Mouse (Mus musculus) CH12.LX (cell line): Measurements from ENCODE around the gene Enkd1. TPM values are rescaled to one million over a fixed set of nuclear protein-coding genes. Genes with fewer than 3 reads are reported as not detected.

Experiments used
- DNase-seq: peaks from one replicate; pipeline ENCODE4 v3.0.0-alpha.2; 2013; ENCODE audit errors: extremely low read depth
- H3K27ac ChIP-seq: 2 replicates; pipeline ENCODE4 v1.5.1; 2012; ENCODE audit warnings: low read depth, mild to moderate bottlenecking, control low read depth, moderate library complexity; ENCODE audit not compliant: insufficient read depth
- H3K27me3 ChIP-seq: replicated peaks from 2 replicates; pipeline ENCODE3; 2012; ENCODE audit warnings: inconsistent platforms
- H3K36me3 ChIP-seq, 2 experiments: replicated peaks in 1 of 2; 2 replicates each; pipeline versions ENCODE3 to v1.6.1; 2012; ENCODE audit warnings: inconsistent platforms in 1 of 2, low read length in 1 of 2, mild to moderate bottlenecking in 1 of 2, mixed read lengths in 1 of 2, moderate library complexity in 1 of 2; ENCODE audit not compliant: control insufficient read depth in 1 of 2, insufficient read depth in 1 of 2
- H3K4me1 ChIP-seq, 2 experiments: 2 replicates each; pipeline ENCODE4 v1.6.1; 2012; ENCODE audit warnings: inconsistent platforms in 1 of 2, moderate library complexity in 1 of 2; ENCODE audit not compliant: insufficient read depth in 2 of 2, control insufficient read depth in 1 of 2
- H3K4me2 ChIP-seq: 2 replicates; pipeline ENCODE4 v1.6.1; 2012; ENCODE audit warnings: low read depth, mild to moderate bottlenecking, control low read depth; ENCODE audit not compliant: poor library complexity, insufficient read depth, severe bottlenecking
- H3K4me3 ChIP-seq, 3 experiments: fragments of 150-350 bp in 1 of 3; sonication (generic) in 1 of 3; replicated peaks in 1 of 3; 2 replicates each; pipeline versions ENCODE3 to v1.5.1; 2011 to 2012; ENCODE audit warnings: low read depth in 2 of 3, low read length in 2 of 3, mild to moderate bottlenecking in 2 of 3, moderate library complexity in 2 of 3, control low read depth in 1 of 3, improper control_type of control experiment in 1 of 3, inconsistent platforms in 1 of 3, mixed read lengths in 1 of 3; ENCODE audit not compliant: poor library complexity in 1 of 3
- H3K79me2 ChIP-seq: replicated peaks from 2 replicates; pipeline ENCODE4 v1.6.1; 2012; ENCODE audit warnings: mild to moderate bottlenecking, moderate library complexity; ENCODE audit not compliant: control insufficient read depth, poor library complexity, insufficient read depth, severe bottlenecking; ENCODE audit errors: extremely low read depth
- H3K9ac ChIP-seq: 2 replicates; pipeline ENCODE4 v1.6.1; 2012; ENCODE audit warnings: low read depth, mild to moderate bottlenecking, control low read depth, moderate library complexity; ENCODE audit not compliant: insufficient read depth
- H3K9me3 ChIP-seq: replicated peaks from 2 replicates; pipeline ENCODE3; 2012; ENCODE audit warnings: low read length, inconsistent platforms, mixed read lengths
- BHLHE40 ChIP-seq: IDR thresholded peaks from 2 replicates; pipeline ENCODE4 v1.6.1; 2011; ENCODE audit warnings: mild to moderate bottlenecking, low read depth, low read length, improper control_type of control experiment
- CTCF ChIP-seq, 2 experiments: IDR thresholded peaks in 1 of 2; conservative IDR thresholded peaks in 1 of 2; 2 replicates each; pipeline ENCODE4 v1.5.1; 2011 to 2012; ENCODE audit warnings: low read depth in 2 of 2, low read length in 2 of 2, improper control_type of control experiment in 1 of 2, inconsistent platforms in 1 of 2, mild to moderate bottlenecking in 1 of 2, moderate library complexity in 1 of 2
- ELF1 ChIP-seq: IDR thresholded peaks from 2 replicates; pipeline ENCODE4 v1.6.1; 2014; ENCODE audit warnings: low read depth, mild to moderate bottlenecking, inconsistent platforms, low read length, improper control_type of control experiment
- GABPA ChIP-seq: IDR thresholded peaks from 2 replicates; pipeline ENCODE4 v1.6.1; 2012; ENCODE audit warnings: low read depth, low read length, improper control_type of control experiment, inconsistent platforms; ENCODE audit not compliant: insufficient replicate concordance
- IRF4 ChIP-seq: IDR thresholded peaks from 2 replicates; pipeline ENCODE4 v1.6.1; 2014; ENCODE audit warnings: low read depth, mild to moderate bottlenecking, inconsistent platforms, low read length, improper control_type of control experiment
- KAT2A ChIP-seq: IDR thresholded peaks from 2 replicates; pipeline ENCODE4 v1.6.1; 2012; ENCODE audit warnings: low read length, improper control_type of control experiment, inconsistent platforms; ENCODE audit not compliant: insufficient replicate concordance
- MAFK ChIP-seq: IDR thresholded peaks from 2 replicates; pipeline ENCODE4 v1.6.1; 2011; ENCODE audit warnings: low read length, improper control_type of control experiment; ENCODE audit not compliant: insufficient replicate concordance
- MAX ChIP-seq: IDR thresholded peaks from 2 replicates; pipeline ENCODE4 v1.6.1; 2011; ENCODE audit warnings: low read length, improper control_type of control experiment
- MYC ChIP-seq: IDR thresholded peaks from 2 replicates; pipeline ENCODE4 v1.6.1; 2011; ENCODE audit warnings: low read depth, mild to moderate bottlenecking, improper control_type of control experiment, low read length
- NRF1 ChIP-seq: IDR thresholded peaks from 2 replicates; pipeline ENCODE4 v1.6.1; 2014; ENCODE audit warnings: low read depth, mild to moderate bottlenecking, inconsistent platforms, low read length, improper control_type of control experiment, moderate library complexity
- PAX5 ChIP-seq: IDR thresholded peaks from 2 replicates; pipeline ENCODE4 v1.6.1; 2012; ENCODE audit warnings: low read length, inconsistent platforms, mixed read lengths
- RAD21 ChIP-seq: IDR thresholded peaks from 2 replicates; pipeline ENCODE4 v1.6.1; 2011; ENCODE audit warnings: low read depth, mild to moderate bottlenecking, low read length, improper control_type of control experiment, moderate library complexity
- SIN3A ChIP-seq: IDR thresholded peaks from 2 replicates; pipeline ENCODE4 v1.6.1; 2012; ENCODE audit warnings: low read length, improper control_type of control experiment, inconsistent platforms
- SMC3 ChIP-seq: IDR thresholded peaks from 2 replicates; pipeline ENCODE4 v1.6.1; 2011; ENCODE audit warnings: low read depth, low read length, improper control_type of control experiment
- TBP ChIP-seq: conservative IDR thresholded peaks from 2 replicates; pipeline ENCODE4 v1.6.1; 2011; ENCODE audit warnings: low read depth, low read length, improper control_type of control experiment
- TCF12 ChIP-seq: IDR thresholded peaks from 2 replicates; pipeline ENCODE4 v1.6.1; 2014; ENCODE audit warnings: low read depth, mild to moderate bottlenecking, inconsistent platforms, low read length, improper control_type of control experiment
- UBTF ChIP-seq: IDR thresholded peaks from 2 replicates; pipeline ENCODE4 v1.6.1; 2012; ENCODE audit warnings: low read depth, mild to moderate bottlenecking, inconsistent platforms, low read length, improper control_type of control experiment, moderate library complexity
- USF2 ChIP-seq: conservative IDR thresholded peaks from 2 replicates; pipeline ENCODE4 v1.6.1; 2011; ENCODE audit warnings: low read depth, low read length, improper control_type of control experiment
- ZC3H11A ChIP-seq: IDR thresholded peaks from 2 replicates; pipeline ENCODE4 v1.6.1; 2012; ENCODE audit warnings: low read depth, mild to moderate bottlenecking, inconsistent platforms, low read length, improper control_type of control experiment
- ZKSCAN1 ChIP-seq: IDR thresholded peaks from 2 replicates; pipeline ENCODE4 v1.6.1; 2012; ENCODE audit warnings: low read depth, inconsistent platforms, low read length, improper control_type of control experiment, borderline replicate concordance
- ZNF384 ChIP-seq: IDR thresholded peaks from 2 replicates; pipeline ENCODE4 v1.6.1; 2012; ENCODE audit warnings: low read depth, low read length, improper control_type of control experiment, inconsistent platforms
- dilution Hi-C: fragments of 300-500 bp; cut with MboI; formaldehyde crosslinking; loops from 2 replicates; pipeline ENCODE4 v1.14.3; 2020; ENCODE audit warnings: low sequenced_read_pairs; ENCODE audit not compliant: extremely low pct_unique_long_range_greater_than_20kb, extremely low pct_ligation_motif_present
- in situ Hi-C: fragments of 300-500 bp; cut with MboI; formaldehyde crosslinking; loops from 3 replicates; pipeline ENCODE4 v1.14.3; 2019; ENCODE audit warnings: low sequenced_read_pairs, low pct_ligation_motif_present, low pct_unique_long_range_greater_than_20kb, mixed read lengths
- polyA plus RNA-seq: library from polyadenylated mRNA; unstranded; fragments of >175 nt; gene quantifications from 2 replicates; pipeline ENCODE4 v1.2.1, GENCODE M21; 2012; ENCODE audit warnings: low read depth; ENCODE audit not compliant: insufficient read length
- total RNA-seq, 2 experiments: library from RNA; depleted of rRNA; stranded (reverse); fragments of 300-350 nt in 1 of 2; fragments of >200 nt in 1 of 2; gene quantifications; 2 replicates each; pipeline ENCODE4 v1.2.3; 2012 to 2014

Gene Enkd1
- total and polyA plus RNA-seq, 3 experiments, result 15.6 to 35.9 (median 27.4) TPM

GRCm38 (mm10) chr8:105714139-105714538 is 6.1 kb upstream of the Enkd1 start:
- Histone ChIP-seq H3K27me3 (no peaks in the 10 kb centered on the region), H3K4me1 (no peaks in the 10 kb centered on the region), H3K9me3 (no peaks in the 10 kb centered on the region), H3K4me3 (no peak overlapping the region), H3K79me2 (no peaks in the 10 kb centered on the region), H3K9ac (no peak overlapping the region), H3K27ac (no peak overlapping the region), H3K4me2 (no peak overlapping the region), H3K36me3 (peaks cover 0 to 11% of the 10 kb centered on the region in 2 experiments)
- TF ChIP-seq ZC3H11A, result peak; percentile 66
- TF ChIP-seq TBP, result peak; percentile 84
- TF ChIP-seq MYC, result no peak
- TF ChIP-seq ZNF384, result no peak
- no peak for TF ChIP-seq ELF1
- TF ChIP-seq KAT2A, result no peak
- peak; percentile 84 for TF ChIP-seq SMC3
- peak; percentile 93 for TF ChIP-seq RAD21
- 0 out of 2 replicates have a peak, but pooled peaks have one; percentile 12 for TF ChIP-seq NRF1
- peak; percentile 79 to 94 for TF ChIP-seq CTCF (conservative IDR thresholded peaks at IDR 0.05 in 1 of 2, IDR thresholded peaks at IDR 0.05 in 1 of 2; ENCODE audit: low read depth in 2 of 2, low read length in 2 of 2)
- dilution Hi-C loops (no loop called here), in situ Hi-C loops (loop anchor here (5.0 to 25.0 kb wide), 2 partner anchors 213 to 323 kb away; no protein-coding TSS in a partner anchor)
- DNase-seq, result peak; percentile 92

DNA sequence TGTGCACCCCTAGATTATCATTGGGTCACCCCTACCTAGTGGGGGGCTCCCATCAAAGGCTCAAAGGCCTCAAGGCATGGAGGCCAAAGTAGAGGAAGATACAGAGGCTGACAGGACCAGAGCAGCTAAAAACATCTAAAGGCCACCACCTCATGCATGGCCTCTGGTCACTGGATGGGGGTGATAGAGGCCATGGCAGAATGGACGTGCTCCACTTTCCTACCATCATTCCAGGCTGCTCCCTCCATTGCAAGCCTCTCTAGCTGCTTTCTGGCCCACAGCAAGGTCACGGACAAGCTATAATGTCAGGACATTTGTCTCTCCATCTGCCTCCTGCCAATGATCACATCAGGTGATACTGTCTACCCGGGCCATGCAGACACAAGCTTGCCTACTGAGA is 4.3 kb upstream of the Enkd1 start:
- Histone ChIP-seq H3K9me3 (no peaks in the 10 kb centered on the region), H3K4me3 (no peak overlapping the region), H3K9ac (no peak overlapping the region), H3K4me1 (peaks cover 0 to 3% of the 10 kb centered on the region in 2 experiments; a peak in 2 of 4 replicates), H3K27ac (no peak overlapping the region), H3K27me3 (no peaks in the 10 kb centered on the region), H3K36me3 (peaks cover 0 to 9% of the 10 kb centered on the region in 2 experiments), H3K4me2 (no peak overlapping the region), H3K79me2 (no peaks in the 10 kb centered on the region)
- DNase-seq, result no peak
- in situ Hi-C loops (loop anchor here (5.0 to 25.0 kb wide), 2 partner anchors 215 to 325 kb away; no protein-coding TSS in a partner anchor), dilution Hi-C loops (no loop called here)
- TF ChIP-seq CTCF (conservative IDR thresholded peaks at IDR 0.05 in 1 of 2, IDR thresholded peaks at IDR 0.05 in 1 of 2; ENCODE audit: low read depth in 2 of 2, low read length in 2 of 2) (no peak), TCF12 (no peak), NRF1 (no peak), PAX5 (no peak), BHLHE40 (no peak), ZKSCAN1 (no peak), USF2 (no peak), MAX (no peak), IRF4 (no peak), GABPA (no peak), MYC (no peak), SIN3A (no peak), UBTF (no peak), TBP (no peak), MAFK (no peak), KAT2A (no peak), RAD21 (no peak)
